Comparison of ENCODE assay signal across 33 mouse cellular contexts in genomic region chr19:61083006-61083405, GRCm38 (mm10).
"Had no signal": no experiment of that assay in that cellular context is flagged by ENCODE, and none has a peak within 500 bp of the region (broad histone marks: within the 10 kb centered on the region; RNA-seq: fewer than 3 reads in every experiment).

No protein-coding gene starts in this region.

- H3K9ac ChIP-seq: heart, embryonic 13.5 days; heart, embryonic 15.5 days; hindbrain, embryonic 12.5 days; hindbrain, embryonic 13.5 days; hindbrain, embryonic 14.5 days; hindbrain, embryonic 15.5 days; intestine, embryonic 15.5 days; kidney, embryonic 15.5 days had no signal

- H3K27ac ChIP-seq: heart, embryonic 13.5 days; heart, embryonic 15.5 days; hindbrain, embryonic 10.5 days; hindbrain, embryonic 12.5 days; hindbrain, embryonic 13.5 days; hindbrain, embryonic 14.5 days; hindbrain, embryonic 15.5 days; hindbrain, postnatal 0 days; intestine, embryonic 15.5 days; kidney, embryonic 15.5 days; kidney, postnatal 0 days; layer of hippocampus, adult 2 months; left cerebral cortex, adult 2 months had no signal

- H3K4me2 ChIP-seq: heart, embryonic 11.5 days; heart, embryonic 13.5 days; heart, embryonic 15.5 days; hindbrain, embryonic 12.5 days; hindbrain, embryonic 13.5 days; hindbrain, embryonic 14.5 days; hindbrain, embryonic 15.5 days; intestine, embryonic 15.5 days; kidney, embryonic 15.5 days had no signal

- DNase-seq: heart, postnatal 10 days; heart, postnatal 14 days; heart, postnatal 4 days; kidney, adult 11 months; kidney, adult 18-20 months; kidney, adult 2 months; kidney, adult 8-10 months; kidney, adult 9 months; kidney, postnatal 10 days; kidney, postnatal 14 days; kidney, postnatal 25 days; kidney, postnatal 36 days; kidney, postnatal 4 days; layer of hippocampus, adult 9-11 months; layer of hippocampus, postnatal 36 days had no signal

- H3K27me3 ChIP-seq: heart, embryonic 13.5 days; heart, embryonic 15.5 days; hindbrain, embryonic 12.5 days; hindbrain, embryonic 13.5 days; hindbrain, embryonic 15.5 days; intestine, embryonic 15.5 days; kidney, embryonic 15.5 days had no signal

- ATAC-seq: hindbrain, embryonic 16.5 days; hindbrain, postnatal 0 days; inflammation-experienced regulatory T-cells, adult 6 months; intestine, embryonic 15.5 days; intestine, embryonic 16.5 days; intestine, postnatal 0 days had no signal

- H3K36me3 ChIP-seq: intestine, embryonic 15.5 days had no signal

- H3K4me3 ChIP-seq: heart, embryonic 13.5 days; heart, embryonic 15.5 days; hindbrain, embryonic 10.5 days; hindbrain, embryonic 12.5 days; hindbrain, embryonic 13.5 days; hindbrain, embryonic 15.5 days; intestine, embryonic 15.5 days; kidney, embryonic 15.5 days; layer of hippocampus, adult 2 months; left cerebral cortex, adult 2 months had no signal

- H3K4me1 ChIP-seq: heart, embryonic 13.5 days; heart, embryonic 15.5 days; hindbrain, embryonic 10.5 days; hindbrain, embryonic 12.5 days; hindbrain, embryonic 13.5 days; hindbrain, embryonic 15.5 days; intestine, embryonic 15.5 days; kidney, embryonic 15.5 days had no signal

- H3K9me3 ChIP-seq: heart, embryonic 13.5 days; heart, embryonic 15.5 days; hindbrain, embryonic 10.5 days; hindbrain, embryonic 12.5 days; hindbrain, embryonic 13.5 days; hindbrain, embryonic 15.5 days; intestine, embryonic 15.5 days; kidney, embryonic 15.5 days had no signal
